Mouse (Mus musculus): ENCODE measurements around the gene Clstn1. TPM values are rescaled to one million over a fixed set of nuclear protein-coding genes. Genes with fewer than 3 reads are reported as not detected.

Clstn1 gene
- polyA plus RNA-seq, 1 experiment from 2014 or later = 22.7 TPM

GRCm38 (mm10) chr4:149569781-149570497 lies 16.3 kb upstream of the Clstn1 start:
- Histone ChIP-seq H3K27me3 (0 out of 2 replicates have a peak, but pooled peaks cover 4% of the 10 kb centered on the region), H3K4me2 (no peak overlapping the region), H3K4me3 (no peak overlapping the region), H3K36me3 (ENCODE audit: poor library complexity, severe bottlenecking) (peaks cover 3% of the 10 kb centered on the region; the same call in 1 of the 2 replicates), H3K4me1 (peaks cover 23% of the 10 kb centered on the region), H3K27ac (no peak overlapping the region), H3K9ac (no peak overlapping the region), H3K9me3 (replicated peaks) (no peaks in the 10 kb centered on the region)
- ATAC-seq = no peak
- 90% methylated on average over 6 of the region's 6 CpGs for WGBS

DNA sequence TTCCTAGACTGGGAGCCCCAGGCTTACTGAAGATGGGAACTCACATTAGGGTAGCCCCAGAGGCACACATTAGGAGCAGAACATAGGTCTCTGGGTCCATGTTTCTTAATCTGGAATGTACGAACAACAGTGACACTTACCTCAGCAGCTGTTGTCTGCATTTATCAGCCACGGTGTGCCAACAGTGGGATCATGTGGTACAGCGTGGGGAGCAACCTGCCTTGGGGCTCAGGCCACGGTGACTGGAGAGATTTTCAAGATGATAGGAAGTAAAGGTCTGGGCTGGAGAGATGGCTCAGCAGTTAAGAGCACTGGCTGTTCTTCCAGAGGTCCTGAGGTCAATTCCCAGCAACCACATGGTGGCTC lies 15.8 kb upstream of the Clstn1 start:
- no peak for ATAC-seq
- H3K27me3 ChIP-seq = 0 out of 2 replicates have a peak, but pooled peaks cover 4% of the 10 kb centered on the region
- H3K9me3 ChIP-seq (replicated peaks) = no peaks in the 10 kb centered on the region
- peaks cover 3% of the 10 kb centered on the region; the same call in 1 of the 2 replicates for H3K36me3 ChIP-seq (ENCODE audit: poor library complexity, severe bottlenecking)
- no peak overlapping the region for H3K27ac ChIP-seq
- no peak overlapping the region for H3K9ac ChIP-seq
- H3K4me1 ChIP-seq = peaks cover 19% of the 10 kb centered on the region
- WGBS = 88% methylated on average over 4 of the region's 4 CpGs
- no peak overlapping the region for H3K4me3 ChIP-seq
- H3K4me2 ChIP-seq = no peak overlapping the region

GRCm38 (mm10) chr4:149571209-149571608 lies 15.1 kb upstream of the Clstn1 start:
- no peak overlapping the region; the same call in 1 of the 2 replicates for H3K27ac ChIP-seq
- 82% methylated on average over 5 of the region's 5 CpGs for WGBS

GRCm38 (mm10) chr4:149571651-149572149 lies 14.6 kb upstream of the Clstn1 start:
- Histone ChIP-seq H3K27ac (no peak overlapping the region; the same call in 1 of the 2 replicates), H3K9me3 (replicated peaks) (no peaks in the 10 kb centered on the region), H3K4me3 (no peak overlapping the region), H3K4me2 (no peak overlapping the region), H3K36me3 (ENCODE audit: poor library complexity, severe bottlenecking) (no peaks in the 10 kb centered on the region), H3K9ac (no peak overlapping the region), H3K4me1 (peaks cover 30% of the 10 kb centered on the region), H3K27me3 (0 out of 2 replicates have a peak, but pooled peaks cover 4% of the 10 kb centered on the region)
- ATAC-seq = no peak
- 49% methylated on average over 8 of the region's 8 CpGs for WGBS

More at GRCm38 (mm10) chr4:149571209-149571608, 15.1 kb upstream of the Clstn1 start:
- Histone ChIP-seq H3K9me3 (replicated peaks) (no peaks in the 10 kb centered on the region), H3K27me3 (0 out of 2 replicates have a peak, but pooled peaks cover 4% of the 10 kb centered on the region), H3K4me2 (no peak overlapping the region), H3K4me3 (no peak overlapping the region), H3K9ac (no peak overlapping the region), H3K36me3 (ENCODE audit: poor library complexity, severe bottlenecking) (no peaks in the 10 kb centered on the region), H3K4me1 (peaks cover 25% of the 10 kb centered on the region)
- ATAC-seq = no peak

- WGBS = 18% methylated on average over 5 of the region's 9 CpGs
- Histone ChIP-seq H3K36me3 (ENCODE audit: poor library complexity, severe bottlenecking) (no peaks in the 10 kb centered on the region), H3K4me2 (no peak overlapping the region), H3K9ac (no peak overlapping the region), H3K4me1 (peaks cover 35% of the 10 kb centered on the region), H3K27me3 (0 out of 2 replicates have a peak, but pooled peaks cover 4% of the 10 kb centered on the region), H3K9me3 (replicated peaks) (no peaks in the 10 kb centered on the region), H3K4me3 (no peak overlapping the region), H3K27ac (no peak overlapping the region)
- no peak for ATAC-seq
These were observed 13.8 kb upstream of the Clstn1 start for GRCm38 (mm10) chr4:149572446-149572845.

GRCm38 (mm10) chr4:149572851-149573250 lies 13.4 kb upstream of the Clstn1 start:
- Histone ChIP-seq H3K9me3 (replicated peaks) (no peaks in the 10 kb centered on the region), H3K4me2 (no peak overlapping the region), H3K27ac (no peak overlapping the region), H3K9ac (no peak overlapping the region), H3K4me1 (peaks cover 35% of the 10 kb centered on the region), H3K4me3 (no peak overlapping the region), H3K36me3 (ENCODE audit: poor library complexity, severe bottlenecking) (no peaks in the 10 kb centered on the region), H3K27me3 (0 out of 2 replicates have a peak, but pooled peaks cover 4% of the 10 kb centered on the region)
- WGBS = 62% methylated on average over 8 of the region's 8 CpGs
- ATAC-seq = no peak

GRCm38 (mm10) chr4:149574391-149574821 lies 11.9 kb upstream of the Clstn1 start:
- H3K4me3 ChIP-seq = no peak overlapping the region
- H3K36me3 ChIP-seq (ENCODE audit: poor library complexity, severe bottlenecking) = no peaks in the 10 kb centered on the region
- 74% methylated on average over 14 of the region's 14 CpGs for WGBS
- H3K9me3 ChIP-seq (replicated peaks) = no peaks in the 10 kb centered on the region
- H3K4me1 ChIP-seq = peaks cover 43% of the 10 kb centered on the region
- H3K4me2 ChIP-seq = no peak overlapping the region
- no peak for ATAC-seq
- H3K27ac ChIP-seq = no peak overlapping the region
- no peak overlapping the region for H3K9ac ChIP-seq
- H3K27me3 ChIP-seq = 0 out of 2 replicates have a peak, but pooled peaks cover 4% of the 10 kb centered on the region

- H3K4me3 ChIP-seq = no peak overlapping the region
- H3K36me3 ChIP-seq (ENCODE audit: poor library complexity, severe bottlenecking) = no peaks in the 10 kb centered on the region
- 48% methylated on average over 9 of the region's 9 CpGs for WGBS
- ATAC-seq = no peak
- no peak overlapping the region for H3K9ac ChIP-seq
- no peak overlapping the region for H3K4me2 ChIP-seq
- H3K9me3 ChIP-seq (replicated peaks) = no peaks in the 10 kb centered on the region
- peaks cover 49% of the 10 kb centered on the region for H3K4me1 ChIP-seq
- 0 out of 2 replicates have a peak, but pooled peaks cover 4% of the 10 kb centered on the region for H3K27me3 ChIP-seq
- peak overlapping the region; percentile 35; the same call in 1 of the 2 replicates for H3K27ac ChIP-seq
These were observed 10.2 kb upstream of the Clstn1 start for GRCm38 (mm10) chr4:149576061-149576460.

GRCm38 (mm10) chr4:149576993-149577548 lies 9.2 kb upstream of the Clstn1 start:
- H3K27me3 ChIP-seq = 0 out of 2 replicates have a peak, but pooled peaks cover 4% of the 10 kb centered on the region
- no peaks in the 10 kb centered on the region for H3K9me3 ChIP-seq (replicated peaks)
- WGBS = 10% methylated on average over 4 of the region's 4 CpGs

DNA sequence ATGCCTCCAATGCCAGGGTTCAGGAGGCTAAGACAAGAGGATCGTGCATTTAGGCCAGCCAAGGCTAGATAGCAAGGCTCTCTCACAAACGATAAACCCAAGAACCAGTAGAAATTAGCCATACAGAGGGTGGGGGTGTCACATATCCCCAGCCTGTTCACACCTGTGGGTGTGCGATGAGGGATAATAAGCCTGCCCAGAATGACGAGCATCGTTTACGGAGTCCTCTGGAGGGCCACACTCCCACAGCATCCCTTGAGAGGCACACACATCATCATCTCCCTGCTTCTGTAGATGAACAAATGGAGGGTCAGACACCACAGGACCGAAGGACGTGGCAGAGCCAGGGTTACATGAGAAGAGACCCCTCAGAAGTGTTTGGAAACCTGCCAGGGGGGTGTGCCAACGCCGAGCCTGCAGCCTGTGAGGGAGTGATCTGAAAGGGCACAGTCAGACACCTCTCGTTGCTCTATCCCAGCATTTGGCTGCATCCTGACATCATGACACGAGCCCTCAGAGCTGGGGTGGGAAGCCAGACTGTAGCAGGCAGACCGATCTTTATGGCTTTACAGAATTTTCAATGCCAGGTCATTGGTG lies 8.1 kb upstream of the Clstn1 start:
- Histone ChIP-seq H3K27ac (peak overlapping the region; percentile 6; the same call in 1 of the 2 replicates), H3K36me3 (ENCODE audit: poor library complexity, severe bottlenecking) (no peaks in the 10 kb centered on the region), H3K4me2 (no peak overlapping the region), H3K4me3 (no peak overlapping the region), H3K9ac (no peak overlapping the region), H3K9me3 (replicated peaks) (no peaks in the 10 kb centered on the region), H3K27me3 (peaks cover 5% of the 10 kb centered on the region; the same call in 1 of the 2 replicates), H3K4me1 (peaks cover 43% of the 10 kb centered on the region)
- ATAC-seq = no peak
- WGBS = 48% methylated on average over 13 of the region's 13 CpGs

More at GRCm38 (mm10) chr4:149576993-149577548, 9.2 kb upstream of the Clstn1 start:
- Histone ChIP-seq H3K36me3 (ENCODE audit: poor library complexity, severe bottlenecking) (no peaks in the 10 kb centered on the region), H3K27ac (peak overlapping the region; percentile 48; the same call in 1 of the 2 replicates), H3K4me1 (peaks cover 44% of the 10 kb centered on the region), H3K4me2 (no peak overlapping the region), H3K9ac (peak overlapping the region; percentile 34), H3K4me3 (no peak overlapping the region)
- no peak for ATAC-seq

DNA sequence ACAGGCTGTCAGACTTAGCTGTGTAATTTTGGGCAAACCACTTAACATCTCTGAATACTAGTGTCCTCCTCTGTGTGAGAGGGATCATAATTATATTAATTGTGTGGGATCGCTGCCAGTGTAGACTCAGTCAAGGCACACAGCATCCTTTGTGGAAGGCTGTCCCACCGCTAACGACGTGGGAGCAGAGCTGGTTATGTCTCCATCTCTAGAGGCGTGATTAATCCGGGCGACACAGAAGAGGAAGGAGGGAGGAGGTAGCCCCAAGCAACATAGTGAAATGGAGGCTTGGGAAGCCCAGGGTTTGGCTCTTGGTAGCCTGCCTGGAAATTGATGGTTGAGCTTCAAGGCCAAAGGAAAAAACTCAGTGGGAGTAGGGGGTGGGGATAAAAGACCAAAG lies 7.4 kb upstream of the Clstn1 start:
- Histone ChIP-seq H3K4me1 (peaks cover 43% of the 10 kb centered on the region), H3K9me3 (replicated peaks) (no peaks in the 10 kb centered on the region), H3K4me3 (no peak overlapping the region), H3K27me3 (peaks cover 5% of the 10 kb centered on the region; the same call in 1 of the 2 replicates), H3K36me3 (ENCODE audit: poor library complexity, severe bottlenecking) (no peaks in the 10 kb centered on the region), H3K27ac (peak overlapping the region; percentile 16; the same call in 1 of the 2 replicates), H3K9ac (0 out of 2 replicates have a peak overlapping the region, but pooled peaks have one; percentile 37), H3K4me2 (no peak overlapping the region)
- ATAC-seq = peak; percentile 60
- 13% methylated on average over 7 of the region's 7 CpGs for WGBS

Measured in forebrain, embryonic 13.5 days (tissue).